In the genomic region with DNA sequence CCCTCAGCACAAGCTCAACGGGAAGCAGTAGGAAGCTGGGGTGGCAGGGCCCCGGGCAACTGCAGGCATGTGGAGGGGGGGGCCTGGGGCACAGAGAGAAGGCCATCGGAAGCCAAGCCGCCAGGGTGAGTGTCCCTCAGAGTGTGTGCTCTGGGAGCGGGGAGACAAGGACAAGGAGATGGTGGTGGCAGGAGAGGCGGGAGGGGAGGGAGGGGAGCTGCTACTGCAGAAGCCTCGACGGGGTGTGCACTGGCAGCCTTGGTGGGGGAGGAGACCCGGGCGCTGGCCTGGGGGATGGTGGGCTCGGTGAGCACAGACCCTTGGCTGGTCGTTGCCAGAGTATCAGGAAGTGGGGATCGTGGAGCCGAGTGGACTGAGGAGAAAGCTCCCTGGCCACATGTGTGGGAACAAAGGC, we compare ENCODE assay signal across 8 mouse cellular contexts. TPM values are rescaled to one million over a fixed set of nuclear protein-coding genes. Genes with fewer than 3 reads are reported as not detected.
A peak's percentile ranks its signal among the peaks of the same experiment; 100 is the strongest.
DNase-seq lines count a peak whose midpoint lies in the region; ATAC-seq lines count a peak whose summit lies in the region.

No protein-coding gene starts in this region.

- H3K9me3 ChIP-seq in hindbrain, embryonic 12.5 days (replicated peaks): no peaks in the 10 kb centered on the region
- no peaks in the 10 kb centered on the region for H3K9me3 ChIP-seq in neural tube, embryonic 12.5 days

- intact Hi-C loops in left cerebral cortex, postnatal 4 days (cut with DNase I): loop anchor here (10.0 kb wide), 1 partner anchor 58 kb away; the partner anchor contains the start of genes 1700008O03Rik and Syt3

- H3K27me3 ChIP-seq in hindbrain, embryonic 12.5 days: peaks cover 40% of the 10 kb centered on the region
- H3K27me3 ChIP-seq in neural tube, embryonic 12.5 days (replicated peaks): peaks cover 22% of the 10 kb centered on the region

- WGBS in hindbrain, embryonic 12.5 days: under 1% methylated on average over 14 of the region's 14 CpGs
- WGBS in neural tube, embryonic 12.5 days: under 1% methylated on average over 14 of the region's 14 CpGs

- peaks cover 53% of the 10 kb centered on the region for H3K4me1 ChIP-seq in hindbrain, embryonic 12.5 days
- H3K4me1 ChIP-seq in neural tube, embryonic 12.5 days: peaks cover 49% of the 10 kb centered on the region

- peak overlapping the region; percentile 99 for H3K27ac ChIP-seq in hindbrain, embryonic 12.5 days
- peak overlapping the region; percentile 89 for H3K27ac ChIP-seq in neural tube, embryonic 12.5 days

- H3K36me3 ChIP-seq in hindbrain, embryonic 12.5 days: peaks cover 19% of the 10 kb centered on the region
- H3K36me3 ChIP-seq in neural tube, embryonic 12.5 days: peaks cover 25% of the 10 kb centered on the region

- H3K4me3 ChIP-seq in hindbrain, embryonic 12.5 days: peak overlapping the region; percentile 71
- H3K4me3 ChIP-seq in neural tube, embryonic 12.5 days: peak overlapping the region; percentile 49

- peak; percentile 26 for ATAC-seq in hindbrain, embryonic 12.5 days (ENCODE audit: low FRiP score)
- ATAC-seq in neural tube, embryonic 12.5 days (ENCODE audit: low FRiP score, low read depth): peak; percentile 36

- peak overlapping the region; percentile 87 for H3K4me2 ChIP-seq in hindbrain, embryonic 12.5 days (replicated peaks)
- peak overlapping the region; percentile 88 for H3K4me2 ChIP-seq in neural tube, embryonic 12.5 days (replicated peaks)

- peak; percentile 83 for DNase-seq in left cerebral cortex, postnatal 4 days
- DNase-seq in left cerebral cortex, adult 11 months (ENCODE audit: low spot score): no peak
- peak; percentile 54 to 56 for DNase-seq in cerebellum, postnatal 36 days
- DNase-seq in spleen, adult 12 weeks (ENCODE audit: low spot score): no peak
- DNase-seq in urinary bladder, adult 18-20 months (ENCODE audit: low spot score in 2 of 2): no peak
- DNase-seq in ovary, adult 18-20 months (ENCODE audit: low spot score): no peak

- peak overlapping the region; percentile 99 for H3K9ac ChIP-seq in hindbrain, embryonic 12.5 days
- peak overlapping the region; percentile 85 for H3K9ac ChIP-seq in neural tube, embryonic 12.5 days

RNA-seq across cellular contexts. Expression of gene Lrrc4b, which starts 13.6 kb away (rescaled TPM):
- 100 to 1,000 TPM; 357 to 379 TPM for total RNA-seq in left cerebral cortex, postnatal 4 days (2021)
- polyA plus RNA-seq in hindbrain, embryonic 12.5 days (2016; fragmentation: Nextera tagmentation; extraction: Ambion mirVana): 12.6 and 12.7 TPM in 2 replicates
- polyA plus RNA-seq in neural tube, embryonic 12.5 days (2016; fragmentation: Nextera tagmentation; extraction: Ambion mirVana): 10.4 and 12.6 TPM in 2 replicates

RNA-seq across cellular contexts. Expression of gene Aspdh, which starts 22.8 kb away (rescaled TPM):
- 10 to 100 TPM; 20.5 to 24.5 TPM for total RNA-seq in left cerebral cortex, postnatal 4 days (2021)
- polyA plus RNA-seq in hindbrain, embryonic 12.5 days (2016; fragmentation: Nextera tagmentation; extraction: Ambion mirVana): 1.3 and 3.9 TPM in 2 replicates
- polyA plus RNA-seq in neural tube, embryonic 12.5 days (2016; fragmentation: Nextera tagmentation; extraction: Ambion mirVana): 1.3 and 3.8 TPM in 2 replicates

RNA-seq across cellular contexts. Expression of gene Josd2, which starts 25.4 kb away (rescaled TPM):
- total RNA-seq in left cerebral cortex, postnatal 4 days (2021): 10 to 100 TPM; 31.9 to 32.6 TPM
- 60.5 and 65.1 TPM in 2 replicates for polyA plus RNA-seq in hindbrain, embryonic 12.5 days (2016; fragmentation: Nextera tagmentation; extraction: Ambion mirVana)
- 61.5 and 61.7 TPM in 2 replicates for polyA plus RNA-seq in neural tube, embryonic 12.5 days (2016; fragmentation: Nextera tagmentation; extraction: Ambion mirVana)

RNA-seq across cellular contexts. Expression of gene Emc10, which starts 53.9 kb away (rescaled TPM):
- 100 to 1,000 TPM; 146 to 150 TPM for total RNA-seq in left cerebral cortex, postnatal 4 days (2021)
- 134 and 142 TPM in 2 replicates for polyA plus RNA-seq in hindbrain, embryonic 12.5 days (2016; fragmentation: Nextera tagmentation; extraction: Ambion mirVana)
- 135 and 136 TPM in 2 replicates for polyA plus RNA-seq in neural tube, embryonic 12.5 days (2016; fragmentation: Nextera tagmentation; extraction: Ambion mirVana)

RNA-seq across cellular contexts. Expression of gene Fam71e1, which starts 54.0 kb away (rescaled TPM):
- 10 to 100 TPM; 23.8 to 27.3 TPM for total RNA-seq in left cerebral cortex, postnatal 4 days (2021)
- 25.2 and 26.0 TPM in 2 replicates for polyA plus RNA-seq in hindbrain, embryonic 12.5 days (2016; fragmentation: Nextera tagmentation; extraction: Ambion mirVana)
- 26.3 and 28.1 TPM in 2 replicates for polyA plus RNA-seq in neural tube, embryonic 12.5 days (2016; fragmentation: Nextera tagmentation; extraction: Ambion mirVana)

Comparison
In these comparisons a context has a peak if more than half of its experiments do, and no peak if none do; other contexts are left out.
1. DNase-seq: peak in left cerebral cortex, postnatal 4 days (single experiment) and cerebellum, postnatal 36 days (2 of 2); none in left cerebral cortex, adult 11 months (single experiment), spleen, adult 12 weeks (single experiment), urinary bladder, adult 18-20 months (0 of 2) and ovary, adult 18-20 months (single experiment).